ENCODE assay signal across 28 mouse cellular contexts in genomic region chr1:97038982-97039381, GRCm38 (mm10).
"Had no signal": no experiment of that assay in that cellular context is flagged by ENCODE, and none has a peak within 500 bp of the region (broad histone marks: within the 10 kb centered on the region; RNA-seq: fewer than 3 reads in every experiment).

No protein-coding gene starts in this region.

- H3K36me3 ChIP-seq: limb, embryonic 10.5 days; limb, embryonic 12.5 days; limb, embryonic 13.5 days; limb, embryonic 15.5 days; liver, embryonic 12.5 days; liver, embryonic 13.5 days; liver, embryonic 15.5 days; lung, embryonic 15.5 days; midbrain, embryonic 10.5 days; midbrain, embryonic 15.5 days; neural tube, embryonic 12.5 days; neural tube, embryonic 13.5 days had no signal

- H3K9me3 ChIP-seq: limb, embryonic 10.5 days; limb, embryonic 12.5 days; limb, embryonic 13.5 days; limb, embryonic 15.5 days; liver, embryonic 12.5 days; liver, embryonic 13.5 days; liver, embryonic 15.5 days; lung, embryonic 15.5 days; megakaryocyte, embryonic 14.5 days; midbrain, embryonic 10.5 days; midbrain, embryonic 15.5 days; neural tube, embryonic 12.5 days; neural tube, embryonic 13.5 days had no signal

- H3K27ac ChIP-seq: left cerebral cortex, adult 2 months; limb, embryonic 10.5 days; limb, embryonic 12.5 days; limb, embryonic 13.5 days; limb, embryonic 15.5 days; liver, embryonic 12.5 days; liver, embryonic 13.5 days; liver, embryonic 14.5 days; liver, embryonic 15.5 days; lung, embryonic 15.5 days; macrophage; midbrain, embryonic 10.5 days; midbrain, embryonic 15.5 days; neural tube, embryonic 12.5 days; neural tube, embryonic 13.5 days had no signal

- H3K4me2 ChIP-seq: limb, embryonic 12.5 days; limb, embryonic 13.5 days; limb, embryonic 15.5 days; liver, embryonic 11.5 days; liver, embryonic 12.5 days; liver, embryonic 13.5 days; liver, embryonic 15.5 days; lung, embryonic 14.5 days; lung, embryonic 15.5 days; midbrain, embryonic 15.5 days; neural tube, embryonic 12.5 days; neural tube, embryonic 13.5 days had no signal

- DNase-seq: left cerebral cortex, postnatal 4 days; liver; liver, embryonic 13.5 days; liver, postnatal 0 days; lung, adult 18-20 months; lung, adult 2 months; lung, postnatal 14 days; lung, postnatal 4 days had no signal

- H3K9ac ChIP-seq: limb, embryonic 12.5 days; limb, embryonic 13.5 days; limb, embryonic 15.5 days; liver, embryonic 12.5 days; liver, embryonic 13.5 days; liver, embryonic 14.5 days; liver, embryonic 15.5 days; liver, postnatal 0 days; lung, embryonic 14.5 days; lung, embryonic 15.5 days; midbrain, embryonic 15.5 days; neural tube, embryonic 12.5 days; neural tube, embryonic 13.5 days had no signal

- H3K27me3 ChIP-seq: limb, embryonic 12.5 days; limb, embryonic 13.5 days; limb, embryonic 15.5 days; liver, embryonic 12.5 days; liver, embryonic 13.5 days; liver, embryonic 15.5 days; lung, embryonic 15.5 days; megakaryocyte, embryonic 14.5 days; midbrain, embryonic 15.5 days; neural tube, embryonic 12.5 days; neural tube, embryonic 13.5 days had no signal

- ATAC-seq: liver, embryonic 12.5 days; liver, postnatal 0 days; lung, postnatal 0 days; midbrain, embryonic 16.5 days had no signal

- H3K4me1 ChIP-seq: limb, embryonic 10.5 days; limb, embryonic 12.5 days; limb, embryonic 13.5 days; limb, embryonic 15.5 days; liver, embryonic 12.5 days; liver, embryonic 13.5 days; liver, embryonic 15.5 days; lung, embryonic 15.5 days; megakaryocyte, embryonic 14.5 days; midbrain, embryonic 10.5 days; midbrain, embryonic 15.5 days; neural tube, embryonic 12.5 days; neural tube, embryonic 13.5 days had no signal

- H3K4me3 ChIP-seq: left cerebral cortex, adult 2 months; limb, embryonic 10.5 days; limb, embryonic 12.5 days; limb, embryonic 13.5 days; limb, embryonic 15.5 days; liver, embryonic 12.5 days; liver, embryonic 13.5 days; liver, embryonic 15.5 days; lung, embryonic 15.5 days; megakaryocyte, embryonic 14.5 days; midbrain, embryonic 10.5 days; midbrain, embryonic 15.5 days; myocyte; neural tube, embryonic 12.5 days; neural tube, embryonic 13.5 days had no signal
